Mouse (Mus musculus): ENCODE measurements at regions not wholly inside any gene's neighbourhood (a gene's known extent, or its start where the extent isn't known, plus 50 kb on each side); places are given as distances from the start of the nearest gene placed in this dataset.

DNA sequence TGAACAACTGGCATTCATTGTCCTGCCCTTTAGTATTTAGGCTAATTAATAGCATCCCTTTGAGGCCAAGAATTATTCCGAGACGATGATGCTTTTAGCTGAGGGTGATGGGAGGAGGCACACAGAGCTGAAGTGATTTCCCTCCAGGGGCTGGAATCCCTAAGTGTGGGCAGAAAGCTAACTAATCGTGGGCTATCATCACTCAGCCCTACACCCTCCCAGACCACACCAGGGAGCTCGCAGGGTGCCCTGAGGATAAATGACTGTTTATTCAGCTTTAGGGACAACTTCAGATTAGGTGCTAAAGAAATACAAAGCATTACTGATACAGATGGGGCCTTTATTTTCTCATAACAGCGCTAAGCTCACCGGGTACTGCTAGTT is 164.7 kb downstream of the Npr3 start:
- TF ChIP-seq CTCF (IDR thresholded peaks at IDR 0.05) (no peak), POLR2A (IDR thresholded peaks at IDR 0.05; ENCODE audit: insufficient read depth, low read depth, low read length) (no peak), EP300 (IDR thresholded peaks at IDR 0.05; ENCODE audit: insufficient read depth, low read depth, low read length) (no peak)
